Mouse (Mus musculus) megakaryocyte, embryonic 14.5 days (primary cell): ENCODE measurements around the gene Stub1. TPM values are rescaled to one million over a fixed set of nuclear protein-coding genes. Genes with fewer than 3 reads are reported as not detected.

Experiments used
- H3K27me3 ChIP-seq: replicated peaks from 2 replicates; pipeline ENCODE3; 2012; ENCODE audit warnings: inconsistent platforms
- H3K36me3 ChIP-seq: replicated peaks from 2 replicates; pipeline ENCODE3; 2012; ENCODE audit warnings: low read length, inconsistent platforms, mixed read lengths
- H3K4me1 ChIP-seq: 2 replicates; pipeline ENCODE4 v1.6.1; 2012; ENCODE audit warnings: inconsistent platforms
- H3K4me3 ChIP-seq: replicated peaks from 2 replicates; pipeline ENCODE3; 2012; ENCODE audit warnings: moderate library complexity, mild to moderate bottlenecking, inconsistent platforms
- H3K9me3 ChIP-seq: 2 replicates; pipeline ENCODE4 v1.6.1; 2012; ENCODE audit warnings: inconsistent platforms
- FLI1 ChIP-seq: IDR thresholded peaks from 2 replicates; pipeline ENCODE4 v1.6.1; 2012; ENCODE audit warnings: low read length, inconsistent platforms, mixed read lengths
- GATA1 ChIP-seq: IDR thresholded peaks from 3 replicates; pipeline ENCODE4 v1.6.1; 2012; ENCODE audit warnings: mixed read lengths, low read length, inconsistent platforms, borderline replicate concordance
- polyA plus RNA-seq: library from polyadenylated mRNA; stranded (reverse); fragments of >175 nt; gene quantifications from 2 replicates; pipeline ENCODE4 v1.2.3, GENCODE M21; 2012; ENCODE audit warnings: low replicate concordance; ENCODE audit not compliant: insufficient read depth

The Stub1 gene
- polyA plus RNA-seq, 1 experiment = 115 TPM

DNA sequence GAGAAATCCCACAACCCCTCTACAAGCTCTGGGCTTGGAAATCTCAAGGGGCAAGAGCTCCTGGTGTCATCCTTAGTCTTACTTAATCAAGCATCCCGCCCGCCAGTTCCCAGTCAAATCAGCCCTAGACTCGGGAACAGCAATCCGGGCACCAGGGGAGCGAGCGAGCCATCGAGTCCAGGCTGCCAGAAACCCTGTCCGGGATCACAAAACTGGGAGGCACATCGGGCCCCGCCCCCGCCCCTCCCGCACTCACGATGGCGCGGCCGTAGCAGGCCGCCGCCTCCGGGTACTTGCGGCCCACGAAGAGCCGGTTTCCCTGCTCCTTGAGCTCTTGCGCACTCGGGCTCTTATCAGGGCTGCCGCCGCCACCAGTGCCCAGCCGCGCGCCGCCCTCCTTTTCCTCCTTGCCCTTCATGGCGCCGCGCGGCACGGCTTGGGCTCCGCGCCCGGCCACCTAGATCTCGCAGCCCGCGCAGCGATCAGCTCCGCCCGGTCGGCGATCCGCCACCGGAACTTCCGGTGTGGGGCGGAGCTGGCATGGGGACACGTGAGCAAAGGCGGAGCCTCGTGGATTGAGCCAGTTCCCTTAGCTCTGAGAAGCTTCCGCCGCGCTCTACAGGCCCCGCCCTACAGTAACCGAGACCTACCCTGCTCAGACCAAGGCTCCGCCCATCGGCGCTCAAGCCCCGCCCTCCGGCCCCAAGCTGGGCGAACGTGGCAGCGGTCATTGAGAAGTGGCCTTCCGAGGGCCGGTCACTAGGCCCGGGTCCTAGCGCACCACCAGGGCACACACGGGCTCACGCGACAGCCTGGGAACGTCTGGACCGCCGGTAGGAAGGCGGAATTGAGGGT, 541 bp downstream of the Stub1 start:
- Histone ChIP-seq H3K27me3 (no peaks in the 10 kb centered on the region), H3K36me3 (peaks cover 72% of the 10 kb centered on the region), H3K4me1 (peaks cover 88% of the 10 kb centered on the region), H3K9me3 (no peaks in the 10 kb centered on the region), H3K4me3 (peak overlapping the region; percentile 97)
- TF ChIP-seq FLI1 (peak; percentile 92), GATA1 (no peak)

DNA sequence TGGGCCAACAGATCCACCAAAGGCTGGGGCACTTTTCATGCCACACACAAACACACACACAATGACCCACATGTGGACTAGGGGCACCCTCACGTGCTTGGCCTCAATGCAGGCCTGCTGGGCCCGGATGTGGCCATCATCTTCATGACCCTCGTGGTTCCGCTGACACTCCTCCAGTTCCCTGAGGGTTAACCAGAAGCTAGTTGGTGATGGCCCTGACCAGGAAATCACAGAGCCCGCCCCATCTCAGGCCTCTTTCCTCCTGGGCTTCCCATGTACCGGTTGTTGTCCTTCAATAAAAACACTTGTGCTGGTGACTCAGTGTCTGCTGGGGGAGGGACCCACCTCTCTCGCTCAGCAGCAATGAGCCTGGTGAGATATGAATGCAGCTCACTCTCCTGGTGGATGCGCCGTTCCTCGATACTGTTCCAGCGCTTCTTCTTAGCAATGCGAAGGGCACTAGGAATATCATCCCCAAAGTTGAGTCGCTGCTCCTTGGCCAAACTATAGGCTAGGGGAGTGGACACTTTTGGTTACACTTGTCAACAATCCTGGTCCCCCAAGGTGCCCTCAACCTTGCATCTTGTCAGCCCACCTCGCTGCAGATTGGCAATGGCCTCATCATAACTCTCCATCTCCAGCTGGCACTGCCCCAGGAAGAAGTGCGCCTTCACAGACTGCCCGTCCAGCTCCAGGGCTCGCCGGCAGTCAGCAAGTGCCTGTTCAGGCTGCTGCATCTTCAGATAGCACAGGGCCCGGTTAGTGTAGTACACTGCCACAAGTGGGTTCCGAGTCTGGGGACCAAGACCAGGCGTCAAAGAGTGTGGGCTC, 1.5 kb downstream of the Stub1 start:
- no peak for TF ChIP-seq FLI1
- no peak for TF ChIP-seq GATA1
- H3K36me3 ChIP-seq = peaks cover 72% of the 10 kb centered on the region
- no peaks in the 10 kb centered on the region for H3K9me3 ChIP-seq
- H3K4me1 ChIP-seq = peaks cover 88% of the 10 kb centered on the region
- peak overlapping the region; percentile 97 for H3K4me3 ChIP-seq
- no peaks in the 10 kb centered on the region for H3K27me3 ChIP-seq

DNA sequence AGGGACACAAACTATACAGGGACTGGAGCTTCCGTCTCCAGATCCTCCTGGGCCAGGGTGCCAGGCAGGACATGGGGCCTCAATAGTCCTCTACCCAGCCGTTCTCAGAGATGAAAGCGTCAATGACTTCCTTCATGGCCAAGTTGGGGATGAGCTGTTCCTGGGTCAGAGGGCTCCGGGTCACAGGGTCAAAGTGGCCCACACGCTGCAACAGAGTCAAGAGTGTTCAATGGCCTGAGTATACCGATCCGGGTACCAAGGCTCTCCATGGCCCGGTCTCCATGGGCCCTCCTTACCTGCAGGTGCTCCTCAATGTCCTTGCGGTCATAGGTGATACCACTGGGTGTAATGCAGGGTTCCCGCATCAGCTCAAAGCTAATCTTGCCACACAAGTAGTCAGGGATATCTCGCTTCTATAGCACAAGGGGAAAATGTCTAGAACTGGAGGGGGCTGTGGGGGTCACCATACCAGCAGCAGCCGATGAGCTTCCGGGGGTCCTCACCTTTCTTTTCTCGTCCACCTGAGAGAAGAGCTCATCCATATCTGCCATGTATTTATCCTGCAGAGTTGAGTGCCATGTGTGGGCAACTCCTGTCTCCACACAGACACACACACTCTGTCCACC, 2.3 kb downstream of the Stub1 start:
- H3K9me3 ChIP-seq = no peaks in the 10 kb centered on the region
- no peaks in the 10 kb centered on the region for H3K27me3 ChIP-seq
- TF ChIP-seq FLI1 = no peak
- peak overlapping the region; percentile 97 for H3K4me3 ChIP-seq
- H3K4me1 ChIP-seq = peaks cover 88% of the 10 kb centered on the region
- peaks cover 72% of the 10 kb centered on the region for H3K36me3 ChIP-seq

DNA sequence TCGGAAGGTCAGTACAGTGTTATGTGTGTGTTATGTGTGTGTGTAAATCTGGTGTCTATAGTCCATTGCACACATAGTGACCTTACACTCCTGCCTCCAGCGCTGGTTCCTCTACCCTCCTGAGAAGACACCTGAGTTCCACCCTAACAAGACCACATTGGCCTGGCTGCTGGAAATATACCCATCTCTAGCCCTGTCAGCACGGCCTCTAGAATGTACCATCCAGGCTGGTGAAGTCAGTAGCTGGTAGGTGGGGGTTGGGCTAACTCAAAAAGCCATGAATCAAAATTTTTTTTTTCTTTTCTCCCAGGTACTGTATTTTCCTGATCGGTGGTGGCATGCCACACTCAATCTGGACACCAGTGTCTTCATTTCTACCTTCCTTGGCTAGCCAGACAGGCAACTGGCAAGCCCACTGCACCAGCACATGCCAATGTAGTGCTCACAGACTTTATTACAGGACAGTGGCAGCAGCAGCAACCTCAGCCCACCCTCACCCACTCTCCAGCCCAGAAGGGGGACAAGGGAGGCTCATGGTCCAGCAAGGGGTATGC, 2.9 kb downstream of the Stub1 start:
- Histone ChIP-seq H3K4me3 (peak overlapping the region; percentile 44), H3K9me3 (no peaks in the 10 kb centered on the region), H3K4me1 (peaks cover 88% of the 10 kb centered on the region), H3K27me3 (no peaks in the 10 kb centered on the region), H3K36me3 (peaks cover 72% of the 10 kb centered on the region)
- TF ChIP-seq GATA1 = no peak
- no peak for TF ChIP-seq FLI1

DNA sequence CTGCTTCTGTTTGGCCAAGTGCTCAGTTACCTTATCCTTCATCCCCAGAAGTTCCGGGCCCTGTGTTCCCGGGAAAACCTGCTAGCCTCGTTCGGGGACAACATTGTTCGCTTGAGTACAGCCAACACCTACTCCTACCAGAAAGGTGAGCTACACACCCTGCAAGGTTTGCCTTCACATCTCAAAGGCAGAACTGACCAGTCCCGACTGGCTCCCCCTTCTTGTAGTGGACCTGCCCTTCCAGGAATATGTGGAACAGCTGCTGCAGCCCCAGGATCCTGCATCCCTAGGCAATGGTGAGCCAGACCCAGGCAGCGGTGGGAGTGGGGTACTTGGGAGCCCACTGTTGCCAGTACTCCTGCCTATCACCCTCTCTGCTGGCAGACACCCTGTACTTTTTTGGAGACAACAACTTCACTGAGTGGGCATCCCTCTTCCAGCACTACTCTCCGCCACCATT, 3.6 kb downstream of the Stub1 start:
- Histone ChIP-seq H3K27me3 (no peaks in the 10 kb centered on the region), H3K36me3 (peaks cover 69% of the 10 kb centered on the region), H3K4me3 (peak overlapping the region; percentile 93), H3K4me1 (peaks cover 88% of the 10 kb centered on the region), H3K9me3 (no peaks in the 10 kb centered on the region)
- TF ChIP-seq GATA1 (no peak), FLI1 (no peak)

DNA sequence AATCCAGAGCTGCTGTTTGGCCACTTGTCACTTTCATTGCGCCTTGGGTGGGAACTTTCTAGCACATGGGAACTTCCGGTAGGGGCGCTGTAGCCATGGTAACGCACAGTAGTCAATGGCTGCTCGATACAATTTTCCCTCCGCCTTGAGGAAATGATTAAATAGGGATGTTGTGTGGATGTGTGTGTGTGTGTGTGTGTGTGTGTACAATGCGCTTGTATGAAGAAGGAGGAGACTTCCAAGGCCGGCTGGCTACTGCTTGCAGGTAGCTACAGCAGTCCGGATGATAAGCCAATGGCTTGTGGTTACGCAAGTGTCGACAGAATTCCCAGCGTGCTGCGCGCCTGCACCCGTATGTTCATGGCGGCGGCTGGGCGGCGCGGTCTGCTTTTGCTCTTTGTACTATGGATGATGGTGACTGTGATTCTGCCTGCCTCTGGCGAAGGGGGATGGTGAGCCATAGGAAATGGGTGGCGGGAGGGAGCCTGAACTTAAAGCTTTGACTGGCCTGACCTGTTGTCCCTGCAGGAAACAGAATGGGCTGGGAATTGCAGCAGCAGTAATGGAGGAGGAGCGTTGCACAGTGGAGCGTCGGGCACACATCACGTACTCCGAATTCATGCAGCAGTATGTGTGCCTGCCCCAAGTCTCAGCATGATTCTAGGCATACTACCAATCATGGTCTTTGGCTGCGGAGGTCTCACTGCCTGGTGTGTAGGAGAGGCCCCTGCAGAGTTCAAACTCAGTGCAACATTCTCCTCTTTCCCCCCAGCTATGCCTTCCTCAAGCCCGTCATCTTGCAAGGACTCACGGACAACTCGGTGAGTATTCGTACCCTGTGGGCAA, 4.3 kb downstream of the Stub1 start, which contains the start of gene Jmjd8:
Jmjd8 (plus strand) TSS at position 156 of the 846 bp plus-strand sequence.
- no peaks in the 10 kb centered on the region for H3K27me3 ChIP-seq
- TF ChIP-seq FLI1 (no peak), GATA1 (no peak)
- H3K4me3 ChIP-seq = peak within 1 kb of the TSS; percentile 93
- H3K9me3 ChIP-seq = no peaks in the 10 kb centered on the region
- peaks cover 88% of the 10 kb centered on the region for H3K4me1 ChIP-seq
- peaks cover 67% of the 10 kb centered on the region for H3K36me3 ChIP-seq

DNA sequence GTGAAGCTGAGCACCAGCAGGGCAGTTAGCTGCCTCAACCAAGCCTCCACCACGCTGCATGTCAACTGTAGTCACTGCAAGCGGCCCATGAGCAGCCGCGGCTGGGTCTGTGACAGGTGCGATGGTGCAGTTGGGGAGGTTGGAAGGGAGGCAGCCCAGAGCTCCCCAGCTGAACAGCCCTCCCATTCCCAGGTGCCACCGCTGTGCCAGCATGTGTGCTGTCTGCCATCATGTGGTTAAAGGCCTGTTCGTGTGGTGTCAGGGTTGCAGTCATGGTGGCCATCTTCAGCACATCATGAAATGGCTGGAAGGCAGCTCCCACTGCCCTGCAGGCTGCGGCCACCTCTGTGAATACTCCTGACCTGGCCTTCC, 5.0 kb downstream of the Stub1 start:
- peak overlapping the region; percentile 93 for H3K4me3 ChIP-seq
- H3K27me3 ChIP-seq = no peaks in the 10 kb centered on the region
- H3K9me3 ChIP-seq = no peaks in the 10 kb centered on the region
- TF ChIP-seq FLI1 (no peak), GATA1 (no peak)
- peaks cover 86% of the 10 kb centered on the region for H3K4me1 ChIP-seq
- peaks cover 67% of the 10 kb centered on the region for H3K36me3 ChIP-seq

DNA sequence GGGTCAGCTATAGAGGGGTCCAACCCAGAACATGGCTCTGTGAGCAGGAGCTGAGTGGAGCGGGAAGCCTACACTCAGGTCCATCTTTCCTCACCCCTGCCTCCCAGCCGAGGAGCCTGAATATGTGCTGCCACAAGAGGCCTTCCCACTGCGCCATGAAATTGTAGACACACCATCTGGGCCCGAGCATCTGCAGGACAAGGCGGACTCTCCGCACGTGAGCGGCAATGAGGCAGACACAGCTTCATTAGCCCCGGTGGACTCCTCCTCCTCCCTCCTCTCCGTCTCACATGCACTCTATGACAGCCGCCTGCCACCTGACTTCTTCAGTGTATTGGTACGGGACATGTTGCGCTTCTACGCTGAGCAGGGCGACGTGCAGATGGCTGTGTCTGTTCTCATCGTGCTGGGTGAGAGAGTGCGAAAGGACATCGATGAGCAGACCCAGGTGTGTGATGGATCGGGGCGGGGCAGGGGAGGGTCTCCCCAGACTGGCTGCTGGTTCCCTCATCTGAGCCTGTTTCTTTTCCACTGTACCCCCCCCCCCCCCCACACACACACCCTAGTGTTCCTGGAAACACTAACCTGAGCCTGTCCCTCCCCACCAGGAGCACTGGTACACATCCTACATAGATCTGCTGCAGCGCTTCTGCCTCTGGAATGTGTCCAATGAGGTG, 5.5 kb downstream of the Stub1 start:
- no peak for TF ChIP-seq FLI1
- peak overlapping the region; percentile 93 for H3K4me3 ChIP-seq
- H3K27me3 ChIP-seq = no peaks in the 10 kb centered on the region
- H3K4me1 ChIP-seq = peaks cover 89% of the 10 kb centered on the region
- peaks cover 67% of the 10 kb centered on the region for H3K36me3 ChIP-seq
- no peaks in the 10 kb centered on the region for H3K9me3 ChIP-seq

DNA sequence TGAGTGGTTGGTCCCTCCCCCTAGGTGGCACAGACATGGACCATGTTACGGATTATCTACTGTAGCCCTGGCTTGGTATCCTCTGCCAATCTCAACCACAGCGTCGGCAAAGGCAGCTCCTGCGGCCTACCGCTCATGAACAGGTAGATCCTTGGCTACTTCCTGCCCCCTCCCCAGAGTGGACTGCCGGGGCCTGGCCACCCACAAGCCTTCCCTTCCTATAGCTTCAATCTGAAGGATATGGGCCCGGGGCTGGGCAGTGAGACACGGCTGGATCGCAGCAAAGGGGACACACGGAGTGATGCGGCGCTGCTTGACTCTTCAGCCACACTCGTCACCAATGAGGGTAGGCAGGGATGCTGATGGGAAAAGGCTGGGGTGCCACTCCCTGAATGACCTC, 6.2 kb downstream of the Stub1 start:
- TF ChIP-seq FLI1 = no peak
- no peak for TF ChIP-seq GATA1
- Histone ChIP-seq H3K4me3 (peak overlapping the region; percentile 55), H3K9me3 (no peaks in the 10 kb centered on the region), H3K4me1 (peaks cover 90% of the 10 kb centered on the region), H3K27me3 (peaks cover 3% of the 10 kb centered on the region), H3K36me3 (peaks cover 66% of the 10 kb centered on the region)
